Mouse (Mus musculus): Measurements from ENCODE around the gene Rln1.

Rln1 gene

GRCm38 (mm10) chr19:29294756-29295155 lies 39.7 kb downstream of the Rln1 start:
- DNase-seq (ENCODE audit: low read depth), result no peak

GRCm38 (mm10) chr19:29292546-29292945 lies 41.9 kb downstream of the Rln1 start:
- no peak for DNase-seq (ENCODE audit: low read depth)

GRCm38 (mm10) chr19:29291532-29291931 lies 42.9 kb downstream of the Rln1 start:
- DNase-seq (ENCODE audit: low read depth), result no peak

- no peak for DNase-seq (ENCODE audit: low read depth)
These were observed 46.6 kb downstream of the Rln1 start for GRCm38 (mm10) chr19:29287863-29288262.

- DNase-seq (ENCODE audit: low read depth), result no peak
These were observed 49.0 kb downstream of the Rln1 start for GRCm38 (mm10) chr19:29285451-29285869.
